Mouse (Mus musculus): ENCODE data around the gene Ephb4.

Gene Ephb4

DNA sequence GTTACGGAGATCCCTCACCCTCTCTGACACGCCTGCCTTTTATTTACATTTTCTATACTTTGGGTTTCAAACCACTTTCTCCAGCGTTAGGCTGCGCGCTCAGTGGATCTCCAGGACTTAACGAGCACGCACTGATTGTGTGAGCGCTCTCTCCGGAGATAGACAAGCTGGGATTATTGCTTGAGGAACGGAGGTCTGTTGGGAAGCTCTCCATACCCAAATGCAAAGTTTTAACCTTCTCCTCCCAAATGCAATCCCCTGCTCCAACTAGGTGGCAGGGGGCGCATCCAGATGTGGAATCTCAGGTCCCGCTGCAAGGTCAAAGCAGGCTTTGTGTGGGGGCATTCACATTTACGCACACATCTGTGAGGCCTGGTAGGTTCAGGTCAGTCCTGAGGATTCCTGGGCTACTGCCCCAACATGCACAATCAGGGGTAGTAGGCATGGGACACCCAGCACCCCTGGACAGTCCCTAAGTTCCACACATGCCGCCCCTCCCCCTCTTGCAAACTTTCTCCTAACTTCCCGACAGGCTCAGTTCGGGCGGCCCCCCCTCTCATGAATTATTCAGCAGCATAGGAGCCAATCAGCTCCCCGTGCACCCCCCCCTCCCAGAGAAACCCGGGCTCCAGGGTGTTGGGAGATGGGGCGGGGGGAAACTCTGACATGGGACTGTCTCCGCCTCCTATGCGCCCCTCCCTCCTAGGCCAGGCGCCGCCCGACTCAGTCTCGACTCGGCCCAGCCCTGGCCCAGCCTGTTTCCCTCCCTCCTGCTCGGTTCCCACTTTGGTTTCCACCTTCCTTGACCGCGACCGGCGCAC, at the start of gene Ephb4:
Gene Ephb4, plus strand, starts transcription at position 726 of the 821 bp plus-strand sequence.
- DNase-seq (ENCODE audit: low read depth in 2 of 2, low spot score in 2 of 2): no peak

DNA sequence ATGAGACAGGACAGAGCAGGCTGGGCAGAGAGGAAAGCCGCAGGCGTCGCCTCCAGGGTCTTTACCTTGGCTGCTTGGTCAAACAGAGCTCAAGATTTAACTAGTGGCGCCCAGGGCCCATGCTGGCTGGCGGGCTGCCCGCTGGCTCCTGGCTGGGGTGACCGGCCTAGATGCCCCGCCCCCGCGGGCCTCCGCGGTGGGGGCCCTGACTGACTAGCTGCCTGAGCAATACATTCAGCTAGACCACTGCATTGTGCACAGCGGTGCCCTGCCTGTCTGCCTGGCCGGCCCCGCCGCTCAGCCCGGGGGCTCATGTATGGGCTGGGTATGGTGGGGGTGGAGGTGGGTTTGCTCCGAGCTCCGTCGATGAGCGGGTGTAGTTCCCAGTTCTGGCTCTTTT, 48.7 kb upstream of the Ephb4 start:
- no peak for DNase-seq (ENCODE audit: low read depth in 2 of 2, low spot score in 2 of 2)

DNA sequence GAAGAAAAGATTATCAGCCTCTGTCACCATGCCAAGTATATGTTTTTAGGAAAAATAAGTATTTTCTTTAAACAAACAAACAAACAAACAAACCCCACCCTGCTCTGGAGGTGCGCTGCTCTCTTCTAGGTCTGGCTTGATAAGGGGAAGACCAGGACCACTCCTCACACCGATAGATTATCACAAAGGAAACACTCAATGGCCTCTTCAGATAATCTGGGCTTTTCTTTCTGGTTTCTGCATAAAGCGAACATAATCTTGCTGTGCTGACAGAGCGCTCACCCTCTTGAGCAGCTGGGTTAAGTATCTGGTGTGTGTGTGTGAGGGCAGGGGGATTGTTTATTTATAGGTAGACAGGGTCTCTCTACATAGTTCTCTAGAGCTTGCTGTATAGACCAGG, 46.3 kb upstream of the Ephb4 start:
- no peak for DNase-seq (ENCODE audit: low read depth in 2 of 2, low spot score in 2 of 2)

DNA sequence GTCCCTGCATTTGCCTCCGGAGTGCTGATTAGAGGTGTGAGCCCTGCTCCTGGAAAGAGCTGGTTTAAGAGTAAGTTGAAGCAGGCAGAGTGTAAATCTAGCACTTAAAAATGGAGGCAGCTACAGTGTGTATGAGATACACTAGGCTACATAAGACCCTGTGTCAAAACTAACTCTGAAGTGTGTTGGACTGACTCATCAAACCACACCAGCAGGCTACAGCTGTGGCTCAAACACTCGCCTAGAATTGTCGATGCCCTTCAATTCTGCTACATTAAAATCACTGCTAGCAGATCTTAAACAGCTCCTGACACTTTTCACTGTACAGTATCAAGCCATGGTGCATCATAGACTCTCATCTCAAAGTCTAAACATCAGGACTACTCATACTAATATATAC, 45.7 kb upstream of the Ephb4 start:
- no peak for DNase-seq (ENCODE audit: low read depth in 2 of 2, low spot score in 2 of 2)

DNA sequence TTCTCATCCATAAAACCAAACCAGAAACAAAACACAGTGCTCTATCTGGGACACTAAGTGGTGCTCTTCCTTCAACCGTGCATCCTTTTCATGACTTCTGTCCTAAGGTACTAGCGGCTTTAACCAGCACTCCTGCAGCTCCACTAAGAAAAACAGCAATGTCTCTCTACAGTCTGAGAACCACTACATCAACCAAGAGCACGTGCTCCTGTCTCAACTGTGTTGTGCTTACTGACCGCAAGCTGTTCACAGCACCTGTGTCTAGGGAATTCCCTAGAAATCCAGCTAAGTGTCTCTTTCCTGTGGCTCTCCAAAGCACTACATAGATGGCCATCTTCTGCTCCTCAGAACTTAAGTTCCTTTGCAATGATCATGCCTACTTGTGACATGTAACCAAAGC, 45.1 kb upstream of the Ephb4 start:
- DNase-seq (ENCODE audit: low read depth in 2 of 2, low spot score in 2 of 2): no peak

DNA sequence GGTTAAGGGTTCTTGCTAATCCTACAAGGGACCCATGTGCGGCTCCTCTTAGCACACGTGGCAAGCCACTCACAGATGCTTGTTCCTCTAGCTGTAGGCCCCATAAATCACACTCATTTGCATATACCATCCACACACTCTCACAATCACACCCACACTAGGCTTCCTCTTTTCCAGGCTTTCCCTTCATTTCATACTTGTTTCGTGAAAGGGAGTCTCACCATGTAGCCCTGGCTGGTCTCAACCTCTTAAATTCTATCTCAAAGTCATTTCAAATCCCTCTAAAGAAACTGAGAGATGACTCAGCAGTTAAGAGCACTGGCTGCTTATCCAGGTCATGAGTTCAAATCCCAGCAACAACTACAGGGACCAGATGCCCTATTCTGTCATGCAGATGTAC, 44.1 kb upstream of the Ephb4 start:
- no peak for DNase-seq (ENCODE audit: low read depth in 2 of 2, low spot score in 2 of 2)

DNA sequence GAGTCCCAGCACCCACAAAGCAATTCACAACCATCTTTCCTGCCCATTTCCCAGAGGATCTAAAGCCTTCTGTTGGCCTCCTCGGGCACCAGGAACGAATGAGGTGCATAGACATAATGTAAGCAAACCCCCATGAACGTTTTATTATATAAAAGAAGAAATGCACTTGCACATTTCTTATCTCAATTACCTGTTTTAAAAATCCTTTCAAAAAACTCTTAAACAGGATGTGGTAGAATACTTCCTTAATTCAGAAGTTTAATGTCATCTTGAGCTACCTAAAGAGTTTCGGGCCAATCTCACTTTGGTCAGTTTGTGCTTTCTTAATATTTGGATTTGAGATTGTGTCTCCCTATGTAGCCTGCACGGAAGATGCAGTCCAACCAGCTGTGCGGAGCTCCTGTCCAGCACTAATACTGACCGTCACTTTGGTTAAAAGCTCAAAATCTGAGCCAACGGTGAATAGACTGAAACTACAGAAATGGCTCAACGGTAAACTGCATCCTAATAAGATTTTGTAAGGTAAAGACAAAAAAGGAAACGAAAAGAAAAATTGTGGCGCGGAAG, 43.4 kb upstream of the Ephb4 start:
- DNase-seq (ENCODE audit: low read depth in 2 of 2, low spot score in 2 of 2): no peak

DNA sequence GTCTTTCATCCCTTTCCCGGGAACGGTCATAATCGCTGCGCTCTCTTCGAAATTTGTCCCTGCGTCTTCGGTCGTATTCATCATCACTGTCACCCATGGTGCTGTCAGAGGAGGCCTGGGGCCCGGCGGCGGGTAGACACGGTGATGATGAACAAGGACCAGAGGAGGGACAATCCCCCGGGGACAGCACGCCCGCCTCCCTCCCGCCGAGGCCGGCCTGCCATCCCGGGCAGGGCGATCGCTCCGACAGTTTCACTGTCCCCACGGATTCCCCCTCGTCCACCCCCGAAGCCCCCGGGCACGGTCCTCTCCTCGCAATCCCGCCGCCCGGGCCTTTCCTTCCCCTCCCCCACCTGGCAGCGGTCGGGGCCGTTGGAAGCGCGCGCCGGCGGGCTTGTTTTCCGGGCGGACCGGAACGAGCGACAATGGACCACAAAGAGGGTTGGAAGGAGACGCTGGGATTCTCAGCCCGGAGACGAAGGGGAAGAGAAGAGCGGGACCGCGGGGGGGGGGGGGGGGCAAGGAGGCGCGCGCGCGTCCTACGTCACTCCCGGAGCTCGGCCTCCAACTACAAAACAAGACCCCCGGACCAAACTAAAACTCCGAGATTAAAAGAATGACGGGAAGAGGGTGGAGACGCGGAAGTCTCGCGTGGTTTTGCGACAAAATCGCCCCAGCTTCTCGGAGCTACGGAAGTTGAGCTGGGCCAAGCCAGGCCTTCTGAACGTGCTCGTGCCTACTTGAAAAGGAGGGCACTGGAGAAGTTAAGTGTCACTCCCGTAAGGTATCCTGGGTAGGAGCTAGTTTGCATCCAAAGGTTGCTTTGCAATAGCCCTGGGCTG, 42.6 kb upstream of the Ephb4 start, which contains the start of gene Srrt:
Gene Srrt, minus strand, starts transcription at position 604 of the 842 bp plus-strand sequence.
- DNase-seq (ENCODE audit: low read depth in 2 of 2, low spot score in 2 of 2): peak; percentile 83 to 87

DNA sequence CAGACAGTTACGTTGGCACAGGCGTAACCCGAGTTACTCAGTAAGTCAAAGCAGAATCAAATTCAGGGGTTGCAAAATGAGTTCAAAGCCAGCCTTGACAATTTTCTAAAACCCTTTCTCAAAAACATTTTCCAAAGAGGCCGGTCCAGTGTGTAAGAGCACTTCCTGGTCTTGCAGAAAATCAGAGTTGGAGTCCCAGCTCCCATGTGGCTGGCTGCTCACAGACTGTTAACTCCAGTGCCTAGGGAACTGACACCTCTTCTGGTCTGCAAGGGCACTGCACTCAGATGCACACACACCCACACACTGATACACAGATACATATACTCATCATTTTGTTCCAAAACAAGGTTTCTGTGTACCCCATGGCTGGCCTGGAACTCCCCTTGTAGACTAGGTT, 41.6 kb upstream of the Ephb4 start:
- no peak for DNase-seq (ENCODE audit: low read depth in 2 of 2, low spot score in 2 of 2)

DNA sequence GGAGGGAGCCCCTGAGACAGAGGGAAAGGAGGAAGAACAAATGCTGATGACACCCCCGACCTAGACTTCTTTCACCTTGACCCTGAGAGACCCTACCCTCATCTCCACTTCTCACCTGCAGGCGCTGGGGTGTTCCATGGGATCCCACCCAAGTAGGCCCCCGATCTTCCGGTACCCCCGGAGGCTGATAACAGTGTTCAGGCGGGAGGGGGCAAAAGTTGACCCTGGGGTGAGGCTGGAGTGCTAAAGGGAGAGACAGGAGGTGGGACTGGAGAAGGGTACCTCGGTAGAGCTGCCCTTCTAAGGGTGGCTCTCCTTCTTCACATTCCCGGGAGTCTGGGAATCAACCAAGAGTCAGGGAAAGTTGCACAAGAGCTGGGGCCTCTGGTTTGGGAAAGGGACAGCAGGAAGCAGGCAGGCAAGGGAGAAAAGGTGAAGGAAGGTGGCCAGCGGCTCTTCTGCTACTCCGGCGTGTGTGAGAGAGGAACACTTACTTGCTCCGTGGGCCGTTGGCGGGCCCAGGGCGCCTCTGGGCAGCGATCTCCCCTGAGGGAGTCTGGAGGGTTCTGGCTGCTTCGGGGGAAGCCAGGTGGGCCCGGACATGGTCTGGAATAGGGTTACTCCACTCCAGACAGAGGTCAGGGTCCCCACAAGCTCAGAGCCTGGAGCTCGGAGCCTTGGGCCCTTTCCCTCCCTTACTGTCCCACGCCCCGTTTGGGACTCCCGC, 36.3 kb upstream of the Ephb4 start:
- no peak for DNase-seq (ENCODE audit: low read depth in 2 of 2, low spot score in 2 of 2)

DNA sequence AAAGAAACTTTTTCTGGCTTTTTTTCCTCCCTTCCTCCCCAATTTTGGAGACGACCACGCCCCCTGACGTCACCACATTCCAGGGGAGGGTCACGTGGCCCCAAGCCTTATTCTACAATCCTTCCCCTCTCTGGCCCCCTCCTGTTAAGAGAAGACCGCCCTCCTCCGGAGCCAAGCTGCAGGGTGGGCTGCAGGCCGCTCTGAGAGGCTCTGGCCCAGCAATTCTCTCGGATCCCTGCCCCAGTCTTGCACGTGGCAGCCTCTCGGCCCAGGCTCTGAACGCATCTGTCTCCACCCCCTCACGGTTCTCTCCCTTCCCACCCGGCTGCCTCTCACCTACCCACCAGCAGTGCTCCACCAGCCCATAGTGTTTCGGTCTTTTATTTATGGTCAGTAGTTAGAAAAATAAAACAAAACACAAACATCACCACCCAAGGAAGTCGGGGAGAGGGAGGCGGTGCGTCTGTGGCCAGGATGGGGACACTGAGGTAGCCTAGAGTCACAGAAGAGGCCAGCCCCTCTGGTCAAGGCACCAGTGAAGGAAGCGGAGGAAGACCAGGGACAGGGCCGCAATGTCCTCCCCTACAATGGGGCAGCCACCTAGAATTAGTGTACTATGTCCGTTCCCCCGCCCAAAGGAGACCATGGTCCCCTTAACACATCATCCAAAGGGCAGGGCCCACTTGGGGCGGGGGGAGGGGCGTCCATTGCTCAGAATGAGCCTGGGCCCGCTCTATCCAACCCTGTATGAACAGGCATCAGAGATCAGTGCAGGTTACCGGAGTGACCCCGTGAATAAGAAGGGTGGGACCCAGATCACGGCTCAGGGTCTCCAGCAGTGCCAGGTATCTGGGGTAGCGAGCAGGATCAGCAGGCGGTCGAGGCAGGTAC, 35.5 kb upstream of the Ephb4 start, which contains the start of gene Trip6:
Gene Trip6, minus strand, starts transcription at position 212 of the 891 bp plus-strand sequence.
- DNase-seq (ENCODE audit: low read depth in 2 of 2, low spot score in 2 of 2): no peak

DNA sequence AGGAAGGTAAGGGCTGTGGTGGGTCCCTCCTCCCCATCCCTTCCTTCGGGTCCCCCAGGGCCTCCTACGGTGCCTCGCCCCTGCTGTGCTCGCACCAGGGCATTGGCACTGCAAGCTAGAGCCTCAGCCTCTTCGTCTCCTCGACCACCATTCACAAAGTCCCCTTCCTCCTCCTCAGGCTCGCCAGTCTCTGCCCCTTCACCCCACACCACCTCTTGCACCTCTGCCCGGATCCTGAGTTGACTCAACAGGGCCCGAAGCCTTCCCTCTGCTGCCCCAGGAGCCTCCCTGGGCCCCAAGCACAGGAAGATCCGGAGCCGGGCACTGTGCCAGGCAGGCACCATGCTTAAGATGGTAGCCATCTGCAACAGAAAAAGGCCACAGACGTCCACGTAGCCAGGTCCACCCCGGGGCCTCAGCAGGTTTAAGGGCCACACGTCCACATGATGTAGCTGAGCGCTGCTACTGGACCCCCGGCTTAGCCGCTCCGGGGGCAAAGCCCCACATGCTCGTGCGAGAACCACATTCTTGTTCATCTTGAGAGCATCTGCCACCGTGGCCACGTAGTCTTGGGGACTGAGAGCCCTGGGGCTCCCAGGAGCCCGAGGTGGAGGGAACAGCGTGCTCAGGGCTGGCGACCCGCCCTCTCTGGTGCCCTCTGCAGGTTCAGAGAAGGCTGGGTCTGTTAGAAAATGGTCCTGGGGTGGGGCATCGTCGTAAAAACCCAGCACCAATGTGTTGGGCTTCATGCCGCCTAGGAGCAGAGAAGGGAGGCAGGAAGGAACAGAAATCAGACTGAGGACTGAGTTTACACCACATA, 34.6 kb upstream of the Ephb4 start:
- DNase-seq (ENCODE audit: low read depth in 2 of 2, low spot score in 2 of 2): peak in 1 of 2 experiments; percentile 32

DNA sequence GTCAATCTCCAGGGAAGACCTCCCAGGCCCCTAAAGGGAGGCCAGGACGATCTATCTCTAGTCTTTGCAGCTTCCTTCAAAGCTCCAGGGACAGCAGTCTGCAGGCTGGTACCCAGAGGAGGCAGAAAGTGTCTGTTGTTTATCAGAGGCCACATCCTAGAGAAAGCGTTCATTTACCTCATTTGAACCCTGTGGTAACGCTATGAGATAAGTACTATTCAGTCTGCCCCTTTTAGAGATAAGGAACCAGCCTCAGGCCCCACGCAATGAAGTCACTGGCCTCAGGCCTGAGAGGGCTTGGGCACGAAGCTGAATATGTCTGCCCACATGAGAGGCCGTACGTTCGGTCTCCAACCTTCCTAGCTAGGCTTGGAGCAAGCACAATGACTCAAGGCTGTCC, 32.5 kb upstream of the Ephb4 start:
- no peak for DNase-seq (ENCODE audit: low read depth in 2 of 2, low spot score in 2 of 2)

DNA sequence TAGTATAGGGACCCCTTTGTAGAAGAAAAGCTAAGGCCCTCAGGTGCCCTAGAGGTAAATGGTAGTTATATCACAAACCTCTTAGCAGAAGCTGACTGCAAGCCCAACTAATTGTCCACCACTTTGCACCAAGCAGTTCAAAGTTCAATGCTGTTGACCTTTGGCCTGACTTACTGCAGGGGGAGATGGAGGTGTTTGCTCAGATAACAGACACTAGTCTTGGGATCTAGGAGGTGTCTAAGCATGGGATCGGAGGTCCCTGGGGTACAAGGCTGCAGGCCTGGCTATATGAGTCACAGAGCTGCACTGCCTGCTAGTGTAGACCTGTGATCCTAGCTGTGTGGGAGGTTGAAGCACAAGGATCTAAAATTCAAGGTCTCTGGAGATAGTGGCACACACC, 31.3 kb upstream of the Ephb4 start:
- DNase-seq (ENCODE audit: low read depth in 2 of 2, low spot score in 2 of 2): no peak

DNA sequence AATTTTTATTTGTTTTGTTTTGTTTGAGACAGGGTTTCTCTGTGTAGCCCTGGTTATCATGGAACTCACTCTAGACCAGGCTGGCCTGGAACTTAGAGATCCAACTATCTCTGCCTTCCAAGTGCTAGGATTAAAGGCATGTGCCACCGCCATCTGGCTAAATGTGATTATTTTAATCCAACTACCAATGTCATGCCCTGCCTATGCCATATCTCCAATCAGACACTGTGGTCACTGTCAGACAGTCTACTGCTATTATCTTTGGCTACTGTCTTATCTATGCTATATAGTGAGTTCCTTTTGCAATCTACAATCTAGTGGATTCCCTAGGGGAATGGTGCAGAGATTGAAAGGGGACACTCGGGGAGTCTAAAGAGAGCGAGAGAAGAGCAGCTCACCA, 28.9 kb upstream of the Ephb4 start:
- DNase-seq (ENCODE audit: low read depth in 2 of 2, low spot score in 2 of 2): no peak

DNA sequence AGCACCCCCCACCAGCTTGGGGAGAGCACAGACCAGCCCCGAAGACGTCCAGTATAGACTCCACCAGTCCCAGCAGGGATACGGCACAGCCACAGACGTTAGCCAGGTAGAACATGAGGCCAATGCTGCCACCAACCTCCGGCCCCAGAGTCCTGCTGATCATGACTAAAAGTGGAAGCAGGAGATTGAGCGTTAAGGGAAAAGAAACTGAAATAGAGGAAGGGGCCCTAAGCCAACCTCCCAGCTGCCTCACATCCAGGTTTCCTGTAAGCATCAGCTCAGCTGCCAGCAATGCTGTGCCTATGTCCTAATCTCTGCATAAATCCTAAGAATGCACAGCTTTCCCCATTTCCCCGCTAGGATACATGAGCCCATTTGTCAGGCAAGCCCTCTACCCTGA, 19.0 kb upstream of the Ephb4 start:
- no peak for DNase-seq (ENCODE audit: low read depth in 2 of 2, low spot score in 2 of 2)

DNA sequence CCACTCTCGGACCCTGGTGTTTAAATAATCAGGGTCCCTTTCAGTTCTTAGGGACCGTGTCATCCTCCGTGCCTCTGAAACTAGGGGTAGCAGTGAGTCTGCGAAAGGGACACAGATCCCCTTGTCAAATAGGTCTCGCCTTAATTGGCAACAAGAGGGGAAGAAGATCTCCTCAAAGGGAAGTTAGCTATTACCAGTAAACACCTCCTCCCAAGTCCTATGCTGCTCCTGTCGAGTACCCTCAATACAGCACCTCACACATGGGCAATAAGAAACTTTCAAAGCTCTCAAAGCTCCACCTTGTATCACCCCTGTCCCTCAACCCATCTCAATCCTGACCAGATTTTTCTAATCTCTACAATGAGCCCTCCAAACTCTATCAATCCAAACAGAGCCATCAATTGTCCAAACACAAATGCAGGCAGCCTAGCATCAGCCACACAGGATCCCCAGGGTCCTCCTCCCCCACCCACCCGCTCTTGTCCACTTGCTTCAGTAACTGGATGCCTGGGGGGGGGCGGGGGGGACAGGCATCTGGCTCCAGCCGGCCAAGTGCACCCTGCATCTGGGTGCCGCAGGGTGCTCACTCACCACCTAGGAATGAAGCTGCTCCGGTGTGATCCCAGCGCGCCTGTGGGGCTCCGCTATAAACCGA, 16.9 kb upstream of the Ephb4 start:
- no peak for DNase-seq (ENCODE audit: low read depth in 2 of 2, low spot score in 2 of 2)

DNA sequence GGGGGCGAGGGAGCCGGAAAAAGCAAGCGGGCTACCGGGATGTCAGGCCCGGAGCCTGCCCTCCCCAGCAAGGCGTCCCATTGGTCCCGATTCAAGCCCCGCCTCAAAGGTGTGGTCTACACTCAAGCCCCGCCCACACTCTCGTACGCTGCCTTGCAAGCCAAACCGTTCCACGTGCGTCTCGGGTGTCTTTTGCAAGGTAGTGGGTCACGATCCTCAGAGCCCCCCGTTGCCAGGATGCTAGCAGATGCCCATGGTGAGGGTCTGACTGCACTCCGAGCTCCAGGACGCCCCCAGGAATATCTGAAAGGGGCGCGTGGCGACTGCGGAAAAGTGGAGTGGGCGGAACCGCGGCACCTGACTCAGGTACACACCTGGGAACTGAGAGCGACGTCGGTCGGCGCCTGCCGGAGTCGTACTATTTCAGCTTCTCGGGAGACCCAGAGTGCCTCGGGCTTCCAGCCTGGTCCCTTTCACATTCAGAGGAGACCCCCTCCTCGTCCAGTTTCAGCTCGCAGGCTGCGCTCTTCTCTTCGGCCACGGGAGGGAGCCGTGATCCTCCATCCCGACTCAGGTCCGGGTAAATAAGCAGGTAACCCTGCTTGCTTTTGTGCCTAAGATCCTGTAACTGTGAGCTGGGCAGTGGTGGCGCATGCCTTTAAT, 16.3 kb upstream of the Ephb4 start, which contains the start of gene Slc12a9:
Gene Slc12a9, minus strand, starts transcription at position 86 of the 663 bp plus-strand sequence.
- peak; percentile 83 to 94 for DNase-seq (ENCODE audit: low read depth in 2 of 2, low spot score in 2 of 2)
